Mouse (Mus musculus) megakaryocyte, embryonic 14.5 days (primary cell): ENCODE measurements around the gene Nae1. TPM values are rescaled to one million over a fixed set of nuclear protein-coding genes. Genes with fewer than 3 reads are reported as not detected.
A peak's percentile ranks its signal among the peaks of the same experiment; 100 is the strongest.
"Not testable (repeated sequence)": the region's sequence is repeated elsewhere in the genome, so short reads cannot be mapped to it uniquely, and the experiment has no call there.

Source experiments
- H3K27me3 ChIP-seq: replicated peaks from 2 replicates; pipeline ENCODE3; 2012; ENCODE audit warnings: inconsistent platforms
- H3K36me3 ChIP-seq: replicated peaks from 2 replicates; pipeline ENCODE3; 2012; ENCODE audit warnings: low read length, inconsistent platforms, mixed read lengths
- H3K4me1 ChIP-seq: 2 replicates; pipeline ENCODE4 v1.6.1; 2012; ENCODE audit warnings: inconsistent platforms
- H3K4me3 ChIP-seq: replicated peaks from 2 replicates; pipeline ENCODE3; 2012; ENCODE audit warnings: moderate library complexity, mild to moderate bottlenecking, inconsistent platforms
- H3K9me3 ChIP-seq: 2 replicates; pipeline ENCODE4 v1.6.1; 2012; ENCODE audit warnings: inconsistent platforms
- FLI1 ChIP-seq: IDR thresholded peaks from 2 replicates; pipeline ENCODE4 v1.6.1; 2012; ENCODE audit warnings: low read length, inconsistent platforms, mixed read lengths
- GATA1 ChIP-seq: IDR thresholded peaks from 3 replicates; pipeline ENCODE4 v1.6.1; 2012; ENCODE audit warnings: mixed read lengths, low read length, inconsistent platforms, borderline replicate concordance
- polyA plus RNA-seq: library from polyadenylated mRNA; stranded (reverse); fragments of >175 nt; gene quantifications from 2 replicates; pipeline ENCODE4 v1.2.3, GENCODE M21; 2012; ENCODE audit warnings: low replicate concordance; ENCODE audit not compliant: insufficient read depth

Gene Nae1
- polyA plus RNA-seq: 1.5 TPM in 1 of 2 replicates, not detected in the other

DNA sequence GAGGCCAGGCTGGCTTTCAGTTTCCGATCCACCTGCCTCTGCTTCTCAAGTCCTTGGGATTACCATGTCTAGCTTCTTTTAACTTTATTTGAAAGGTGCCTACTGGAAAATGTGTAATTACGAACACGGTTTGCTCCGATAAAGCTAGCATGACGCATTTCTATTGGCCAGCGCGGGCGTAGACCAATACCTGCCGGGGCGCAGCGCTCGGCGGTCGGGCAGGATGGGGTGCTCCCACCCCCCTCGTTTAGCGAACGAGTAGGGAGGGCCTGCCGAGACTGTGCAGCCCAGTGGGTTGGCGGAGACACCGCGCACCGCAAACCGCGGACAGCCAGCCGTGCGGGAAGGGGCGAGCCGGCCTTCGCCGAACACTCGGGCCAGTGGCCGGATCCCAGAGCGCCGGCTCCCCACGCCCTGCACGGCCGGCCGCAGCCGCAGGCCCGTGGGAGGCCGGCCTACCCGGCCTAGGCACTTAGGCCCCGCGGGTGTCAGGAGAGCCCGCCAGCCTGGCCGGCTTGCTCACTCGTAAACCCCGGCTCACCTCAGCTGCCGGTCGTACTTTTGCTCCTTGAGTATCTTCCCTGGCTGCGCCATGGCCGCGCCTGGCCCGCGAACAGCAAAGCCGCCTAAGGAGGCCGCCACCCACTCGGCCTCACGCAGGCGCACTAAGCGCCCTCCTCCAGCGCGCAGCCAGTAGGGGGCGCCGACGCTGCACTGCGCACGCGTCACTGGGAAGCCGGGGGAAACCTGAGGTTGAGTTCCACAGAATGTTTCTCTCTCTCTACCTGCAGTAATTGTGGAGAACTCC is at the start of gene Nae1, which contains the start of gene Car7:
Nae1 (minus strand) TSS at position 667 of the 808 bp plus-strand sequence.
Car7 (plus strand) TSS at position 719 of the 808 bp plus-strand sequence.
- Histone ChIP-seq H3K4me1 (peaks cover 32% of the 10 kb centered on the region), H3K4me3 (peak within 1 kb of the TSS; percentile 99), H3K36me3 (peaks cover 19% of the 10 kb centered on the region), H3K27me3 (peaks cover 17% of the 10 kb centered on the region), H3K9me3 (no peaks in the 10 kb centered on the region)
- TF ChIP-seq FLI1 (no peak), GATA1 (no peak)

DNA sequence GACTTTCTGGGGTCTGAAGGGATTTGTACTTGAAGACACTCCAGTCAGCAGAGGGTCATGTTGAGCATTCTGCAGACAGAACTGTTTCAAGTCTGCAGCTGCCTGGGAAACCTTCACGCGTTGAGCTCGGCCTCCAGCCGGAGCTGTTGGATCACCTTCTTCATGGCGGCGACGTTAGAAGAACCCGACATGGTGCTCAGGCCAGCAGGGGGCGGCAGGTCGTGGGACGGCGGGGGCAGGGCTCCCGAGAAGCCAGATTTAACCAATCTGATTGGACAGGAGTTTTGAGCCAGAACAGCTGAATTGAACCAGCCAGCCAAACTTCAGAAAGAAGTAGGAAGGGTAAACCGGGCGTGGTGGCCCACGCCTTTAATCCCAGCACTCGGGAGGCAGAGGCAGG is 43.2 kb upstream of the Nae1 start:
- H3K9me3 ChIP-seq, H3K4me3 ChIP-seq, H3K36me3 ChIP-seq, H3K27me3 ChIP-seq: not testable (repeated sequence)
- peaks cover 23% of the 10 kb centered on the region for H3K4me1 ChIP-seq

DNA sequence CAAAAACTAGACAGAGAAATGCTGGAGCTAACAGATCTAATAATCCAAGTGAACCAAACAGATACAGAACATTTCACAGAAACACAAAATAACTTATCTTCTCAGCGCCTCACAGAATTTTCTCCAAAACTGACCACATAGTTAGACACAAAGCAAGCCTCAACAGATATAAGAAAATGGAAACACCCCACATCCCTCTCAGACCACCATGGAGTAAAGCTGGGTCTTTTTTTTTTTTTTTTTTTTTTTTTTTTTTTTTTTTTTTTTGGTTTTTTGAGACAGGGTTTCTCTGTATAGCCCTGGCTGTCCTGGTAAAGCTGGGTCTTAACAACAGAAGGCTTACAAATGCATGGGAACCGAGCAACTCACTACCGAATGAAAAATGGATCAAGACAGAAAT is 42.4 kb upstream of the Nae1 start:
- Histone ChIP-seq H3K9me3 (0 out of 2 replicates have a peak, but pooled peaks cover 2% of the 10 kb centered on the region), H3K4me1 (peaks cover 23% of the 10 kb centered on the region), H3K4me3 (no peak overlapping the region), H3K36me3 (no peaks in the 10 kb centered on the region), H3K27me3 (no peaks in the 10 kb centered on the region)
- no peak for TF ChIP-seq GATA1
- no peak for TF ChIP-seq FLI1

DNA sequence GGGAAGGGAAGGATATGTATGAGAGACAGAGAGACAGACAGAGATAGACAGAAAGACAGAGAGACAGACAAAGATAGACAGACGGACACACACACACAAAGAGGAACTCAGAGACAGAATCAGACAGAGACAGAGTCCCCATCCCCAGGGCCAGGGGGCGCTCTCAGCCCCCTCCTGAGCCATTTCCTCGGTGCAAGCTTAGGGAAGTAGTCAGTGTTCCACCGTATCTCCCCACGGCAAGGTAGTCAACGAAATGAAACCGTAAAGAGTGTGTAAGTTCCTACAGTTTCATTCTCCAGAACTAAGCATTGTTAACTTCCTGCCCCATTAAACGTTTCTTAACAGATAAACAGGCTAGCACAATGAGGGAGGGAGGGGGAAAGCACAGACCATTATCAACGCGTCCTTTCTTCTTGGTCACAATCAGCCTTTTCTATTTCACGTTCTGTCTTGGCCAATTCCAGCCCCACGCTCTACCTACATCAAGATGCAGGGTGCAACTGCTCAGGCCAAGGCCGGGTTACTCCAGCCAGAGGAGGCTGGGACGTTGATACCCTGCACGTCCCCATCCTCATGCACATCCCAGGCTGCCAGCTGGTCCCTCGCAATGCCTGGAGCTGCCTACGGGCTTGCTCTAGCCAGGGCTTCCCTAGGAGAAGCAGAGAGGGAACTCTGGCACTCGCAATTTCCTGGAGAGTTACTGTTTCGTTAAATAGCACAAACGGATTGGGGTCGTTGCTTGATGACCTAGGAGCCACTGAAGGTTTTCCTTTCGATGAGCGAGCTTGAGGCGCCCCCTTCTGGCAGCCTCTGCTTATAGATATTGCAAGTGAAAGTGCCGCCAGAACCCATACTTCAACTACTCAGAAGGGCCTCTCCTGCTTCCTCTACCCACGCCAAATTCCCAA is 36.3 kb upstream of the Nae1 start:
- H3K9me3 ChIP-seq: no peaks in the 10 kb centered on the region
- peak overlapping the region; percentile 97 for H3K4me3 ChIP-seq
- no peak for TF ChIP-seq FLI1
- TF ChIP-seq GATA1: no peak
- H3K36me3 ChIP-seq: no peaks in the 10 kb centered on the region
- no peaks in the 10 kb centered on the region for H3K27me3 ChIP-seq
- H3K4me1 ChIP-seq: peaks cover 33% of the 10 kb centered on the region

GRCm38 (mm10) chr8:104569559-104569958 is 35.1 kb upstream of the Nae1 start:
- no peak overlapping the region for H3K4me3 ChIP-seq
- peaks cover 35% of the 10 kb centered on the region for H3K4me1 ChIP-seq
- H3K9me3 ChIP-seq: no peaks in the 10 kb centered on the region
- H3K27me3 ChIP-seq: no peaks in the 10 kb centered on the region
- H3K36me3 ChIP-seq: no peaks in the 10 kb centered on the region
- no peak for TF ChIP-seq FLI1

- Histone ChIP-seq H3K4me3 (no peak overlapping the region), H3K36me3 (no peaks in the 10 kb centered on the region), H3K27me3 (no peaks in the 10 kb centered on the region), H3K4me1 (peaks cover 18% of the 10 kb centered on the region), H3K9me3 (no peaks in the 10 kb centered on the region)
- TF ChIP-seq FLI1: no peak
- TF ChIP-seq GATA1: no peak
Observed at GRCm38 (mm10) chr8:104565457-104565798, 31.0 kb upstream of the Nae1 start.

DNA sequence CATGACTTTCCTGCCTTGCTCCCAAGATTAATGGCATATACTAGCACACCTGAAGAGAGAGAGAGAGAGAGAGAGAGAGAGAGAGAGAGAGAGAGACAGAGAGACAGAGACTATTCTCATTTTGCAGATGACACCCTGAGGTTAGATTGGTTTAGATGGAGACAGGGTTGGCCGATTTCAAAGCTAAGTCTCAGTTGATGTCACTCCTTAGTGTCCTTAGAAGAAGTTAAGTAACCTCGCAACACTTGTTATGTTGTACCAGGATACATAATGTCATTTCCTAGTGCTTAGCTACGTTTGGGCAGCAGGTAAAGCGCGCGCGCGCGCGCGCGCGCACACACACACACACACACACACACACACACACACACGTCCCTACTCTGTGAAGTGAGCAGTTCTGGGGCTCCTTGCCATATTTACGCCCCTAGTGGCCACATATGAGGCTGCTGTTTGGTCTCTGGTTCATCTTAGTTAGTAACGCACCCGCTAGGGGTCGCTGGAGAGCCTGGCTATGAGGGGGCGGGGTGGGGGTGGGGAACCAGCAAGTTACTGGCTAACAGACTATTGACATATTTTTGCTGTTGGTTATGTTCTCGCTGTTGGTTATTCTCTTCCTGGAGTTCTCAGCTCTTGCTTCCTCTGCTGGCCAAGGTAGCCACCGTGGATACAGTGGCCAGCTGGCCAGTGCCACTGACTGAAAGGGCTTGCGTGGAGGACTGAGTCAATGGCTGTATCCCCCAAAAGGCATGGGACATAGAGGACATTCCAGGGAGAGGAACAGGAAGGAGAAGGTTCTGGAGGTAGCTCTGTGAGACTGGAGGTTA is 30.4 kb upstream of the Nae1 start:
- Histone ChIP-seq H3K4me1 (peaks cover 17% of the 10 kb centered on the region), H3K36me3 (no peaks in the 10 kb centered on the region), H3K27me3 (no peaks in the 10 kb centered on the region), H3K9me3 (no peaks in the 10 kb centered on the region), H3K4me3 (peak overlapping the region; percentile 81)
- TF ChIP-seq FLI1 (no peak), GATA1 (no peak)

GRCm38 (mm10) chr8:104560731-104561130 is 26.3 kb upstream of the Nae1 start:
- H3K27me3 ChIP-seq: peaks cover 9% of the 10 kb centered on the region
- H3K9me3 ChIP-seq: no peaks in the 10 kb centered on the region
- no peak overlapping the region for H3K4me3 ChIP-seq
- H3K36me3 ChIP-seq: no peaks in the 10 kb centered on the region
- peaks cover 10% of the 10 kb centered on the region for H3K4me1 ChIP-seq
- TF ChIP-seq FLI1 (no peak), GATA1 (no peak)

- Histone ChIP-seq H3K9me3 (no peaks in the 10 kb centered on the region), H3K4me3 (no peak overlapping the region), H3K27me3 (peaks cover 33% of the 10 kb centered on the region), H3K4me1 (peaks cover 11% of the 10 kb centered on the region), H3K36me3 (no peaks in the 10 kb centered on the region)
- no peak for TF ChIP-seq FLI1
- TF ChIP-seq GATA1: no peak
Observed at GRCm38 (mm10) chr8:104557226-104557625, 22.8 kb upstream of the Nae1 start.

- H3K36me3 ChIP-seq: no peaks in the 10 kb centered on the region
- H3K4me3 ChIP-seq: no peak overlapping the region
- no peak for TF ChIP-seq GATA1
- H3K9me3 ChIP-seq: no peaks in the 10 kb centered on the region
- peaks cover 44% of the 10 kb centered on the region for H3K27me3 ChIP-seq
- peaks cover 12% of the 10 kb centered on the region for H3K4me1 ChIP-seq
Observed at GRCm38 (mm10) chr8:104555191-104555590, 20.8 kb upstream of the Nae1 start.
